Mouse (Mus musculus): Measurements from ENCODE around the gene Olfr1131.
"Not testable (repeated sequence)": the region's sequence is repeated elsewhere in the genome, so short reads cannot be mapped to it uniquely, and the experiment has no call there.

The Olfr1131 gene

GRCm38 (mm10) chr2:87626804-87627203 lies at the start of gene Olfr1131:
Gene Olfr1131 (plus strand): TSS chr2:87627104.
- DNase-seq, result no peak

GRCm38 (mm10) chr2:87605912-87606311 lies 21.0 kb upstream of the Olfr1131 start, which contains the start of gene Olfr1130:
Gene Olfr1130 (plus strand): TSS chr2:87606212.
- DNase-seq, result not testable (repeated sequence)

GRCm38 (mm10) chr2:87637435-87637834 lies 10.5 kb downstream of the Olfr1131 start, which contains the start of gene Olfr1132:
Gene Olfr1132 (minus strand): TSS chr2:87637535.
- DNase-seq, result no peak

- no peak for DNase-seq
Measured at GRCm38 (mm10) chr2:87642441-87642840, 15.5 kb downstream of the Olfr1131 start.

- no peak for DNase-seq
Measured at GRCm38 (mm10) chr2:87647274-87647673, 20.4 kb downstream of the Olfr1131 start, which contains the start of gene Olfr1133. Gene Olfr1133 (minus strand): TSS chr2:87647374.

- DNase-seq, result no peak
Measured at GRCm38 (mm10) chr2:87658360-87658759, 31.5 kb downstream of the Olfr1131 start, which contains the start of gene Olfr1134. Gene Olfr1134 (minus strand): TSS chr2:87658460.

GRCm38 (mm10) chr2:87673564-87673963 lies 46.7 kb downstream of the Olfr1131 start, which contains the start of gene Olfr1135:
Gene Olfr1135 (minus strand): TSS chr2:87673664.
- no peak for DNase-seq

Data from kidney, adult 8-10 months (tissue).